Mouse (Mus musculus): ENCODE data around the gene Ccr10.

- no peak for TF ChIP-seq POLR2A (IDR thresholded peaks at IDR 0.05; ENCODE audit: extremely low read depth, insufficient read depth, low read length)
- no peak for TF ChIP-seq CTCF (IDR thresholded peaks at IDR 0.05; ENCODE audit: extremely low read depth, insufficient read depth, low read length)
Measured at GRCm38 (mm10) chr11:101152825-101153224, 22.4 kb downstream of the Ccr10 start.

All from cortical plate, adult 2 months (tissue).